Mouse (Mus musculus) kidney, adult 8-10 months (tissue): ENCODE measurements around the gene Pold3.

ENCODE experiments used
- DNase-seq, 2 experiments: peaks; one replicate each; pipeline ENCODE4 v3.0.0; 2022

The Pold3 gene

GRCm38 (mm10) chr7:100121376-100121789, at the start of gene Pold3:
TSS of gene Pold3 (minus strand) at chr7:100121565.
- peak; percentile 97 to 99 for DNase-seq

DNA sequence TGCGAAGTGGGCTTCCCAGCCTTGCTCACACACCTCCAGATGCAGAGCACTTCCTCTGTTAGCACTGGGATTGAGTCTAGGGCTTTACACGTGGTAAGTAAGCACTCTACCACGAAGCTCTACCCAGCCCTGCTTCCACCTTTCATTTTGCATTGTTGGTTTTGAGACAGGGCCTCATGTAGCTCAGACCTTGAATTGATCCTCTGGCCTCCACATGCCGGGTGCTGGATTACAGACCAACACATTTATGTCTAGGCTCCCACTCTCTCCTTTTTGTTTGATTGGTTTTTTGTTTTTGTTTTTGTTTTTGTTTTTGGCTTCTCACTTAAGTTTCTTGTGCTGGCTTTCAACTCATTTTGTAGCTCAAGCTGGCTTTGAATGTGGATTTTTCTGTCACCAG, 49.4 kb upstream of the Pold3 start:
- no peak for DNase-seq

DNA sequence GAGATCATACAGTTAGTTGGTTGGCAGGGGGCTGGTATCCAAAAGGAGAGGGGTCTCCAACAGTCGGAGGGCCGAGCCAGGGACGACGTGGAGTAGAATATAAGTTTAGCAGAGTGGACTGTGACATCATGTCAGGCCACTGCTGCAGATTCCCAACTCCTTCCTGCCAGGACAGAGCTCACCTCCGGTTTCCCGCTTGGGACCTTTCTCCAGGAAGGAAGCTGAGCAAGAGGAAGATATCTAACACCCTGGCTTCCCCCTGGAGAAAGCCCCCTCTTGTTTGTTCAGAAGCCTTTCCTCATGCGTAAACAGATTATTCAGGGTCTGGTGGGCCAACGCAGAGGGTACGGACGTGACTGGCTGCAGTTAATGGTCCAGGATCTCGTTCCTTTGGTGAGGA, 47.3 kb upstream of the Pold3 start:
- peak; percentile 8 to 15 for DNase-seq

DNA sequence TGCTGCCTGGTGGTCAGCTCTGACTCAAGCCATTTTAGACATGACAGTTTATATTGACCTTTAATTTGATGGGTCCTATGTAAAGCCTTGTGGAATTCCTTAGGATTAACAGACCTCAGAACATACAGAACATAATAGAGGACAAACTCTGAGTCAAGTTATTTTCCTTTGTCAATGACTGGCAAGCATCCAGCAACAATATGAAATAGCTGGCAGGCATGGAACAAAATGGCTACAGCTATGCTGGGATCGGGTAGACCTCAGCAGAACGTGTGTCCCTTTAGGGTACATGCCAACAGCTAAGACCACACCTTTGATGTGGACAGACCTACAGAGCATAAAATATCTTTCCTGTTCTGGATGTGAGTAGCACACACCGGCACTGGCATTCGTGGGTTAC, 42.1 kb upstream of the Pold3 start:
- no peak for DNase-seq

DNA sequence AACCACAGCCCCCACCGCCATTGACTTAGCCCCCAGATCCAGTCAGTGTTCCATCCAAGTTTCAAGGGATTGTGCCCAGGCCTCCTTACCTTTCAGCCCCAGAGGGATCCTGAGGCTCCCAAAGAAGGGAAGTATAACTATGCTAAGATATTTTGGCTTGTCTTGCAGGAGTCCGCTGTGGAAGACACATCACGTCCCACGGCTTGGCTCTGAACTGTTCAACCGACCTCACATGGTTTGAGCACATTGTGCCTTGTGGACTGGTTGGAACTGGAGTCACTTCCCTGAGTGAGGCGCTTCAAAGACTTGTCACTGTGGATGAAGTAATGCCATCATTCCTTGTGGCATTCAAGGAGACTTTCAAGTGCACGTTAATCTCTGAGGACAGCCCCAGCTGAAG, 38.6 kb upstream of the Pold3 start:
- peak in 1 of 2 experiments; percentile 8 for DNase-seq

- peak; percentile 95 for DNase-seq
Observed at GRCm38 (mm10) chr7:100159105-100159841, 37.9 kb upstream of the Pold3 start, which contains the start of gene Lipt2. TSS of gene Lipt2 (plus strand) at chr7:100159277.

- no peak for DNase-seq
Observed at GRCm38 (mm10) chr7:100157669-100158068, 36.3 kb upstream of the Pold3 start.

GRCm38 (mm10) chr7:100150626-100151025, 29.3 kb upstream of the Pold3 start:
- DNase-seq = no peak

DNA sequence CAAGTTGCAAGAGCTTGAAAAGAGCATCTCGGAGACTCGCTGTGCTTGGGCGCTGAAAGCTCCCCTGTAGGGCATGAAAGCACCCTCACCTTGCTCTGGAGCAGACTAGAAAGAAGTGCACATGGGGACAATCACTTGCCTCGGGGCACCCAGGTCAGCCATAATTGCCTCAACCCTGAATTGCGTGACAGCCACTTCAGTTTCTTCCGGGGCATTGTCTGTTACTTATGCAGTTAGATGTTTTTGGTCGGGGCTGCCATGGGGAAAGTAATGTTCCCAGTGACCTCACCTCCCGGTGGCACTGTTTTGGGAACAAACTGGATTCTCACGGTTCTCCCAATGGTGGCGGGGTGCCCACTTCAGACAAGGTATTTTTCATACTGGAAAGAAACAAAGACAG, 28.7 kb upstream of the Pold3 start:
- DNase-seq = no peak

GRCm38 (mm10) chr7:100148586-100148985, 27.2 kb upstream of the Pold3 start:
- DNase-seq = no peak

GRCm38 (mm10) chr7:100140591-100140990, 19.2 kb upstream of the Pold3 start:
- DNase-seq = no peak

DNA sequence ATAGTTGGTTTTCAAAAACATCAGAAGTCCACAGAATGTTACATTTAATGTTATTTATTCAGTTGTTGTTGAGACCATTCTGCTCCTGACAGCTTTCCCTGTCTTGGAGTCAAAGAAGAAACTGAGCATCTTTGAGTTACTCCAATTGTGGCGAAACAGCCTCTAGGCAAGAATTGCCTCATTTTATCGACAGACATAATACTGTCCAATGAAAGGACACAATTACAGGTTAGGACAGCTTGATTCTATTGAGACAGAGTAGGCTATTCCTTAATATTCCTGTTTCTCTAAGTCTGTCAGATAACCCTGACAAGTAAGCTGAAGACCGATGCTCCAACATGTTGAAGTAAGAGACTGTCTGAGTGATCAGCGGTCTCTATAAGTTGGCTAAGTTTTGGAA, 16.7 kb upstream of the Pold3 start:
- DNase-seq = no peak

DNA sequence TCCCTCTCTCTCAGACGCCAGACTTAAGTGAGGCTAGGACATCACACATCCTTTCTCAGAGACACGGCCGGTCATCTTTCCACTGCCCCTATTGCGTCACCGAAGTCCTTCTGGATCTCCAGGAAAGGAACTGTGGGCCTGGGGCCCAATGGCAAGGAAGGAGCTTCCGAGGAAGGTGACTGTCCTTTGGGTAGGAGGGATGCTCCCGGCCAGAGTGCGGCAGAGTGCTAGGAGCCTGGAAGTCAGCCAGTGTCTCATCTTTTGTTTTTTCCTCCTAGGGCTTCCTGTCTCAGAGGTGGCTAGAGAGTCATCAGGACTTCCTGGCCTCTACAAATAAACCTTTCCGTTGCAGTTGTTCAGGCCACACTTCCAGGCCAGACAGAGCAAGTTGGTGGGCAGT, 15.7 kb upstream of the Pold3 start:
- DNase-seq = peak; percentile 53 to 54

GRCm38 (mm10) chr7:100132379-100132778, 11.0 kb upstream of the Pold3 start:
- DNase-seq = no peak

DNA sequence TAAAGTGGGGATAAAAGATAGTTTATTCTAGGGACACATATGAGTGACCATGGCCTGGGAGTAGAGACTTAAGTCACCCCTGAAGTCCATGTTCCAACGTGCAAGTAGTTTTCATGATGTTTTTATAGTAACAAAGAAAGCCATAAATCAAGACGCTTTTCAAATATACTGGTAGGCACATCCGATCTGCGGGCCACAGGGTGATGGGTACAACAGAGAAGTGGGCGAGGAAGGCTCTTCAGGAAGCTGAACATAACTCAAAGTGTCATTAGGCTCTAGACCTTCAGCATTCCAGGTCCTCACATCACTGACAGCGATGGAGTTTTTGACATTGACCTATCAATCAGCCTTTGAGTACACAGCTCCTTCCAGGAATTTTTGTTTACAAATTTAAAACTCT, 9.2 kb upstream of the Pold3 start:
- DNase-seq = no peak

DNA sequence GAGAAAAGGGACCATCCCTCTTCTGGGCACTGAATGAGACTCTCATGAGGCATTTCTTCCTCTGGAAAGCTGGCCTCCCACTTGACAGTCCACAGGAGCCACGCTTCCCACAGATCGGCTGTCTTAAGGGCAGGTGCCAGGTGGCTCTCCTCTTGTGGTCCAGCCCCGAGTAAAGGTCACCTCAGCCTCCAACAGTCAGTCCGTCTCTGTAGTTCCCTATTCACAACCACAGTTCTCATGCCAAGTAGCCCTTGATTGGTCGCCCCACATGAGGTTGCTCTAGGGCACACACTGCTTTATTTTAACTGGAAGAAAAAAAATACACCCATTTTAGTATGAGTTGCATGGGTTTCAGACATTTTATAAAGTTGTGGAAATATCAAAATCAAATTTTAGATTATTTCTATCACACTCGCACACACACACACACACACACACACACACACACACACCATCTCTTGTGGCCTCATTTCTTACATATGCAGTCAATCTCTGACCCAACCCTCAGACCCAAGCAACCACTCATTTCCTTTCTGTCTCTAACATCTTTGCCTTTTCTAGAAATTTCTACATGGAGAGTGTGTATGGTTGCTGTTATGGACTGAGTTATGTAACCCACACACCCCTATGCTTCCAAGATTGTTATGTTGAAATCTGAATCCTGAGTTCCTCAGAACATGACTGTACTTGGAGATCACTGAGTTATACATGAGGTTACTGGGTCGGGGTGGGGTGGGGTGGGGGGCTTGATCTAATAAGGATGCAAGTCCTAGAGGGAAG, 7.1 kb upstream of the Pold3 start:
- no peak for DNase-seq

- no peak for DNase-seq
Observed at GRCm38 (mm10) chr7:100126514-100126913, 5.1 kb upstream of the Pold3 start.

GRCm38 (mm10) chr7:100125166-100125565, 3.8 kb upstream of the Pold3 start:
- DNase-seq = no peak

GRCm38 (mm10) chr7:100124211-100124610, 2.8 kb upstream of the Pold3 start:
- peak in 1 of 2 experiments; percentile 56 for DNase-seq

GRCm38 (mm10) chr7:100123486-100123885, 2.1 kb upstream of the Pold3 start:
- DNase-seq = peak in 1 of 2 experiments; percentile 21

- peak; percentile 13 to 31 for DNase-seq
Observed at GRCm38 (mm10) chr7:100120791-100121261, 539 bp downstream of the Pold3 start.

DNA sequence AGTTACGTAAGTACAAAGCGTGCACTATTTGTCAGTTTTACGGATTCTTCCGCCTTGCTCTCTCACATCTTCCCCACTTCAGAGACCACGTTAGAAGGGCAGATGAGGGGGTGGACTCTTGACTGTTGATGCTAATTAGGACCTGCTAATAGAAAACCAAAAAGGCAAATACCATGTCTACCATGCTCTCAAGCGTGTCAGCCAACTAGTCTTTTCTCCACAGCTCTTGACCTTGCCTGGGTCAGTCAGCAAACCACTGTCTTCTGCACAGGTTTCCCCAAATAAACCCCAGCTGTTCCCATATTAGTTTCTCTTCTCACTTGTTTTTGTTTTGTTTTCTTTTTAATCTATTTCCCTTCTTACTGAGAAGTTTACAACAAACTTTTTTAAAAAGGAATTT, 7.1 kb downstream of the Pold3 start:
- DNase-seq = peak in 1 of 2 experiments; percentile 13

- DNase-seq = no peak
Observed at GRCm38 (mm10) chr7:100113821-100114220, 7.5 kb downstream of the Pold3 start.

DNA sequence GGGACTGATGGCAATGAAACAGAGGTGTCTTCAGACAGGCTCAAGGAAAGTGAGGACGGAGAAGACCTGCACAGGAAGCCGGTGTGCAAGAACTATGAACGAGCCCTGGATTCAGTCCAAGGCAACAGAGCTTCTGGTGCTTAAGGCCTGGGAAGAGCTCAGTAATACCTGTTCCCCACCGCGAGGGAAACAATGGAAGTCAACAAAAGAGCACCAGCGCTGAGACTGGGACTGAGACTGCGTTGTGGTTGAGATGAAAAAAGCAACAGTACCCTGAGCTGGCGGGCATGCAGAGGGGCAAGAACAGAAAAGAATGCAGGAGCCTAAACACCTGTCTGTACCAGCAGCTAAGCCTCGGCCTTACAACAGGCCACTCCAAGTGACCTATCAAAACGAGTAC, 9.9 kb downstream of the Pold3 start:
- DNase-seq = no peak
